Mouse (Mus musculus) gastrocnemius, adult 18-20 months (tissue): ENCODE data around the gene Gm3233. TPM values are rescaled to one million over a fixed set of nuclear protein-coding genes. Genes with fewer than 3 reads are reported as not detected.
"Not testable (repeated sequence)": the region's sequence is repeated elsewhere in the genome, so short reads cannot be mapped to it uniquely, and the experiment has no call there.

Source experiments
- DNase-seq: peaks from one replicate; pipeline ENCODE4 v3.0.0; 2021; ENCODE audit warnings: low spot score
- long read RNA-seq, 2 experiments: library from polyadenylated mRNA; stranded (forward); transcript quantifications; one replicate each; pipeline ENCODE4 v2.0.0; 2021
- total RNA-seq, 2 experiments: library from RNA; stranded (reverse); gene quantifications; 2 replicates each; pipeline ENCODE4 v1.2.3; 2021

The Gm3233 gene
- not detected for total RNA-seq
- long read RNA-seq, experiment 1: 0 reads
- long read RNA-seq, experiment 2: 0 reads

- DNase-seq: not testable (repeated sequence)
These were observed at the start of gene Gm3233 for GRCm38 (mm10) chr10:77759582-77759981. Gene Gm3233 (minus strand): TSS chr10:77759682.

- DNase-seq: no peak
These were observed 44.6 kb upstream of the Gm3233 start for GRCm38 (mm10) chr10:77804095-77804494.

GRCm38 (mm10) chr10:77798921-77799508 lies 39.5 kb upstream of the Gm3233 start, which contains the start of gene Gm19668:
Gene Gm19668 (minus strand): TSS chr10:77799133.
- DNase-seq: no peak

- DNase-seq: not testable (repeated sequence)
These were observed 38.9 kb upstream of the Gm3233 start for GRCm38 (mm10) chr10:77798164-77798920.

- no peak for DNase-seq
These were observed 38.2 kb upstream of the Gm3233 start for GRCm38 (mm10) chr10:77797677-77798076.

- no peak for DNase-seq
These were observed 35.5 kb upstream of the Gm3233 start, which contains the start of gene Gm9639 for GRCm38 (mm10) chr10:77794976-77795375. Gene Gm9639 (minus strand): TSS chr10:77795076.

GRCm38 (mm10) chr10:77788621-77789020 lies 29.1 kb upstream of the Gm3233 start:
- no peak for DNase-seq

GRCm38 (mm10) chr10:77787876-77788275 lies 28.4 kb upstream of the Gm3233 start, which contains the start of gene Gm7137:
Gene Gm7137 (minus strand): TSS chr10:77788200.
- not testable (repeated sequence) for DNase-seq

- not testable (repeated sequence) for DNase-seq
These were observed 23.9 kb upstream of the Gm3233 start for GRCm38 (mm10) chr10:77783396-77783795.

GRCm38 (mm10) chr10:77782442-77782841 lies 23.0 kb upstream of the Gm3233 start, which contains the start of gene Gm3250:
Gene Gm3250 (minus strand): TSS chr10:77782542.
- not testable (repeated sequence) for DNase-seq

GRCm38 (mm10) chr10:77776844-77777243 lies 17.4 kb upstream of the Gm3233 start, which contains the start of gene Gm7138:
Gene Gm7138 (minus strand): TSS chr10:77776944.
- DNase-seq: not testable (repeated sequence)

GRCm38 (mm10) chr10:77772142-77772541 lies 12.7 kb upstream of the Gm3233 start:
- DNase-seq: not testable (repeated sequence)

GRCm38 (mm10) chr10:77771225-77771624 lies 11.7 kb upstream of the Gm3233 start, which contains the start of gene Gm3238:
Gene Gm3238 (minus strand): TSS chr10:77771325.
- DNase-seq: not testable (repeated sequence)

- DNase-seq: no peak
These were observed 10.2 kb upstream of the Gm3233 start for GRCm38 (mm10) chr10:77769727-77770126.

- DNase-seq: no peak
These were observed 6.0 kb downstream of the Gm3233 start for GRCm38 (mm10) chr10:77753448-77753847.

- not testable (repeated sequence) for DNase-seq
These were observed 7.2 kb downstream of the Gm3233 start for GRCm38 (mm10) chr10:77752312-77752711.

GRCm38 (mm10) chr10:77751254-77751653 lies 8.2 kb downstream of the Gm3233 start, which contains the start of gene Gm9736:
Gene Gm9736 (minus strand): TSS chr10:77751354.
- DNase-seq: not testable (repeated sequence)

- not testable (repeated sequence) for DNase-seq
These were observed 8.8 kb downstream of the Gm3233 start for GRCm38 (mm10) chr10:77750686-77751085.

GRCm38 (mm10) chr10:77741924-77742688 lies 17.4 kb downstream of the Gm3233 start, which contains the start of gene Gm18596:
Gene Gm18596 (minus strand): TSS chr10:77742638.
- DNase-seq: not testable (repeated sequence)

GRCm38 (mm10) chr10:77738929-77739328 lies 20.6 kb downstream of the Gm3233 start:
- DNase-seq: no peak

GRCm38 (mm10) chr10:77735928-77736327 lies 23.6 kb downstream of the Gm3233 start:
- DNase-seq: no peak
